In genomic region chr8:82462841-82463240, GRCm38 (mm10) we compare ENCODE assay signal across 32 mouse cellular contexts. TPM values are rescaled to one million over a fixed set of nuclear protein-coding genes. Genes with fewer than 3 reads are reported as not detected.
DNase-seq lines count a peak whose midpoint lies in the region; ATAC-seq and TF ChIP-seq lines count a peak whose summit lies in the region.
"Had no signal": no experiment of that assay in that cellular context is flagged by ENCODE, and none has a peak within 500 bp of the region (broad histone marks: within the 10 kb centered on the region; RNA-seq: fewer than 3 reads in every experiment).

No protein-coding gene starts in this region.

- peak; percentile 29; the same call in 1 of the 2 replicates for TF ChIP-seq EP300 in liver, postnatal 0 days (IDR thresholded peaks at IDR 0.05; ENCODE audit: low read depth)

- no peaks in the 10 kb centered on the region for H3K9me3 ChIP-seq in liver, postnatal 0 days (ENCODE audit: low read length)
- no peaks in the 10 kb centered on the region for H3K9me3 ChIP-seq in hindbrain, embryonic 10.5 days
- H3K9me3 ChIP-seq: embryonic facial prominence, embryonic 12.5 days; heart, embryonic 10.5 days; heart, embryonic 15.5 days; hindbrain, embryonic 12.5 days; intestine, embryonic 15.5 days; limb, embryonic 13.5 days; liver, embryonic 12.5 days; megakaryocyte, embryonic 14.5 days; midbrain, embryonic 13.5 days; neural tube, embryonic 13.5 days had no signal

- H3K4me2 ChIP-seq in liver, postnatal 0 days (ENCODE audit: low read depth, low read length) = no peak overlapping the region
- H3K4me2 ChIP-seq: embryonic facial prominence, embryonic 12.5 days; heart, embryonic 15.5 days; hindbrain, embryonic 12.5 days; intestine, embryonic 15.5 days; limb, embryonic 13.5 days; liver, embryonic 12.5 days; midbrain, embryonic 13.5 days; neural tube, embryonic 13.5 days had no signal

- H3K9ac ChIP-seq in liver, postnatal 0 days (replicated peaks) = no peak overlapping the region
- H3K9ac ChIP-seq: embryonic facial prominence, embryonic 12.5 days; heart, embryonic 15.5 days; hindbrain, embryonic 12.5 days; intestine, embryonic 15.5 days; limb, embryonic 13.5 days; liver, embryonic 12.5 days; midbrain, embryonic 13.5 days; neural tube, embryonic 13.5 days had no signal

- H3K36me3 ChIP-seq in liver, postnatal 0 days (replicated peaks; ENCODE audit: insufficient read depth, low read length) = no peaks in the 10 kb centered on the region
- H3K36me3 ChIP-seq in hindbrain, embryonic 10.5 days = no peaks in the 10 kb centered on the region
- H3K36me3 ChIP-seq: embryonic facial prominence, embryonic 12.5 days; heart, embryonic 10.5 days; heart, embryonic 15.5 days; hindbrain, embryonic 12.5 days; intestine, embryonic 15.5 days; limb, embryonic 13.5 days; liver, embryonic 12.5 days; midbrain, embryonic 13.5 days; neural tube, embryonic 13.5 days had no signal

- no peak for ATAC-seq in liver, postnatal 0 days
- ATAC-seq: forebrain, embryonic 14.5 days; hindbrain, postnatal 0 days; intestine, embryonic 15.5 days; liver, embryonic 12.5 days; midbrain, embryonic 13.5 days; Patski had no signal

- peak; percentile 27 for DNase-seq in kidney, adult 11 months
- DNase-seq in kidney, postnatal 25 days = no peak
- no peak for DNase-seq in liver, postnatal 0 days
- DNase-seq in liver = no peak
- DNase-seq in 416B (ENCODE audit: low read depth) = peak; percentile 52
- DNase-seq in MEL-GATA-1-ER (ENCODE audit: extremely low read depth, low read depth) = peak; percentile 15
- no peak for DNase-seq in hindbrain, embryonic 10.5 days (ENCODE audit: low spot score)
- DNase-seq: B cell, adult 2 months; cerebellum, adult 11 months; cerebellum, adult 9-10 months; cerebellum, postnatal 36 days; embryo, embryonic 11 days; gastrocnemius, postnatal 25 days; heart, adult 11 months; kidney, postnatal 10 days; lung, adult 2 months; thymus, adult 2 months; thymus, postnatal 36 days had no signal

- TF ChIP-seq CTCF in liver, postnatal 0 days (IDR thresholded peaks at IDR 0.05; ENCODE audit: low read depth) = no peak

- no peak overlapping the region for H3K27ac ChIP-seq in liver, postnatal 0 days (ENCODE audit: low read depth)
- no peak overlapping the region for H3K27ac ChIP-seq in hindbrain, embryonic 10.5 days
- H3K27ac ChIP-seq: embryonic facial prominence, embryonic 12.5 days; heart, embryonic 10.5 days; heart, embryonic 15.5 days; hindbrain, embryonic 12.5 days; hindbrain, postnatal 0 days; intestine, embryonic 15.5 days; layer of hippocampus, adult 2 months; limb, embryonic 13.5 days; liver, embryonic 12.5 days; midbrain, embryonic 13.5 days; neural tube, embryonic 13.5 days had no signal

- no peak overlapping the region for H3K4me3 ChIP-seq in liver, postnatal 0 days (ENCODE audit: low read depth, low read length)
- H3K4me3 ChIP-seq in hindbrain, embryonic 10.5 days = no peak overlapping the region
- H3K4me3 ChIP-seq: embryonic facial prominence, embryonic 12.5 days; heart, embryonic 10.5 days; heart, embryonic 15.5 days; hindbrain, embryonic 12.5 days; intestine, embryonic 15.5 days; layer of hippocampus, adult 2 months; limb, embryonic 13.5 days; liver, embryonic 12.5 days; midbrain, embryonic 13.5 days; neural tube, embryonic 13.5 days had no signal

- no peaks in the 10 kb centered on the region for H3K4me1 ChIP-seq in liver, postnatal 0 days (ENCODE audit: insufficient read depth)
- H3K4me1 ChIP-seq in hindbrain, embryonic 10.5 days (replicated peaks) = no peaks in the 10 kb centered on the region
- H3K4me1 ChIP-seq: embryonic facial prominence, embryonic 12.5 days; heart, embryonic 10.5 days; heart, embryonic 15.5 days; hindbrain, embryonic 12.5 days; intestine, embryonic 15.5 days; limb, embryonic 13.5 days; liver, embryonic 12.5 days; midbrain, embryonic 13.5 days; neural tube, embryonic 13.5 days had no signal

- no peaks in the 10 kb centered on the region for H3K27me3 ChIP-seq in liver, postnatal 0 days (ENCODE audit: insufficient read depth, low read length)
- no peaks in the 10 kb centered on the region for H3K27me3 ChIP-seq in hindbrain, embryonic 10.5 days (ENCODE audit: insufficient read depth, poor library complexity, severe bottlenecking)
- H3K27me3 ChIP-seq: embryonic facial prominence, embryonic 12.5 days; heart, embryonic 15.5 days; hindbrain, embryonic 12.5 days; intestine, embryonic 15.5 days; limb, embryonic 13.5 days; liver, embryonic 12.5 days; megakaryocyte, embryonic 14.5 days; midbrain, embryonic 13.5 days; neural tube, embryonic 13.5 days; Patski had no signal

RNA-seq across cellular contexts. Expression of gene Il15, which starts 59.8 kb away (rescaled TPM):
- polyA plus RNA-seq in liver, postnatal 0 days (2015; fragmentation: Nextera tagmentation; extraction: Ambion mirVana) = 6.4 and 7.3 TPM in 2 replicates
- 2.7 and 3.2 TPM in 2 replicates for polyA plus RNA-seq in hindbrain, embryonic 10.5 days (2016; fragmentation: Nextera tagmentation; extraction: Ambion mirVana)

Comparison
In these comparisons a context has a peak if more than half of its experiments do, and no peak if none do; other contexts are left out.
1. DNase-seq: peak in kidney, adult 11 months (single experiment), 416B (single experiment) and MEL-GATA-1-ER (single experiment); none in kidney, postnatal 25 days (0 of 2), liver, postnatal 0 days (single experiment), liver (single experiment) and hindbrain, embryonic 10.5 days (single experiment).